Mouse (Mus musculus) embryonic facial prominence, embryonic 10.5 days (tissue): ENCODE measurements at regions not wholly inside any gene's neighbourhood (a gene's known extent, or its start where the extent isn't known, plus 50 kb on each side); places are given as distances from the start of the nearest gene placed in this dataset.

Experiments used
- DNase-seq: peaks from one replicate; pipeline ENCODE4 v3.0.0-alpha.2; 2017; ENCODE audit warnings: low spot score
- H3K27ac ChIP-seq: fragments of 300-500 bp; sonication (generic); replicated peaks from 2 replicates; pipeline ENCODE4 v1.5.1; 2016; ENCODE audit warnings: mild to moderate bottlenecking
- H3K27me3 ChIP-seq: fragments of 300-500 bp; sonication (generic); replicated peaks from 2 replicates; pipeline ENCODE4 v1.6.1; 2016; ENCODE audit warnings: low read depth, mild to moderate bottlenecking; ENCODE audit not compliant: poor library complexity, severe bottlenecking
- H3K36me3 ChIP-seq: fragments of 300-500 bp; sonication (generic); replicated peaks from 2 replicates; pipeline ENCODE4 v1.6.1; 2016; ENCODE audit warnings: mild to moderate bottlenecking, moderate library complexity
- H3K4me1 ChIP-seq: fragments of 300-500 bp; sonication (generic); 2 replicates; pipeline ENCODE4 v1.6.1; 2016
- H3K4me3 ChIP-seq: fragments of 300-500 bp; sonication (generic); 2 replicates; pipeline ENCODE4 v1.5.1; 2016; ENCODE audit warnings: mild to moderate bottlenecking, moderate library complexity
- H3K9me3 ChIP-seq: fragments of 300-500 bp; sonication (generic); 2 replicates; pipeline ENCODE4 v1.6.1; 2016; ENCODE audit warnings: mild to moderate bottlenecking
- WGBS: fragments of 180-500 bp; shearing (Covaris S2); methylation state at CpG from one replicate; pipeline ENCODE4 v1.1.7; 2016; 5-methylcytosine and 5-hydroxymethylcytosine counted together

GRCm38 (mm10) chr13:103386948-103387347 lies 52.7 kb upstream of the Mast4 start:
- Histone ChIP-seq H3K4me3 (no peak overlapping the region), H3K4me1 (no peaks in the 10 kb centered on the region), H3K27ac (no peak overlapping the region), H3K36me3 (no peaks in the 10 kb centered on the region), H3K27me3 (no peaks in the 10 kb centered on the region), H3K9me3 (no peaks in the 10 kb centered on the region)
- no peak for DNase-seq
- 89% methylated on average over 5 of the region's 5 CpGs for WGBS
